Mouse (Mus musculus) lung, postnatal 4 days (tissue): ENCODE results near the gene Magi1.

Source experiments
- DNase-seq, 2 experiments: peaks; one replicate each; pipeline ENCODE4 v3.0.0; 2021

Magi1 gene

GRCm38 (mm10) chr6:94256982-94257830, 26.5 kb downstream of the Magi1 start:
- DNase-seq, result no peak

DNA sequence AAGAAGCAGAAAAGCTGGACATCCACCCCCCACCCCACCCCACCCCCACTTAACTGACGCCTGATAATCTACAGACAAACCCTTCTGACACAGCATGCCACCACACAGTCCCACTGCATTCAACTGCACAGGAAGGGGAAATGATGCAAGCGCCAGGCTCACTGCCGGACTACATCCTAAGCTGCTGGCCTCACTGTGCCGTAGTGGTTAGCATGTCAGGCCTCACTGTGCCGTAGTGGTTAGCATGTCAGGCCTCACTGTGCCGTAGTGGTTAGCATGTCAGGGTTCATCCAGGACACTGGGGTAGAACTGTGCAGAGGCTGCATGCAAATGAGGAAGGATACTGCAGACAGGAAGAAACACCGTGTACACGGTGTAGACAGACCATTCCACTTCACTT, 29.8 kb downstream of the Magi1 start:
- peak; percentile 34 to 36 for DNase-seq

DNA sequence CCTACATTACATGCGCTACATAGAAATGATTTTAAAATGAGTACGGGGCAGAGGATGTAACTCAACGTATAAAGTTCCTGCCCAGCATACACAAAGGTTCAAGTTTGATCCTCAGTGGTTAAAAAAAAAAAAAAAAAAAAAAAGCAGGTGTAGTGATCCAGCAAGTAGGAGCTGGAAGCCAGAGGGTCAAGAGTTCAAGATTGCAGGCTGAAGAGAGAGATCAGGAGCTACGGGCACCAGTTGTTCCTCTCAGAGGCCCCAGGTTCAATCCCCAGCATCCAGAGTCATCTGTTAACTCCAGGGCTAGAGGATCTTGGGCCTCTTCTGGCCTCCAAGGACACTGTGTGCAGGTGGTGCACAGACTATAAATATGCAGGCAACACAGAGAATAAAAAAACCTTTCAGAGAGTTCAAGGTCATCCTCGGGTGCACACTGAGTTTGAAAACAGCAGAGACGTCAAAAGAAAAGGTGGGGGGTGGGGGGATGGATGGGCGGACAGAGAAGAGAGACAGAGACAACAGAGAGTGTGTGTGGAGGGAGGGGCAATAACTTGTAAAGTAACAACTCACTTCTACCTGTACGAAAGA, 32.3 kb downstream of the Magi1 start:
- no peak for DNase-seq

DNA sequence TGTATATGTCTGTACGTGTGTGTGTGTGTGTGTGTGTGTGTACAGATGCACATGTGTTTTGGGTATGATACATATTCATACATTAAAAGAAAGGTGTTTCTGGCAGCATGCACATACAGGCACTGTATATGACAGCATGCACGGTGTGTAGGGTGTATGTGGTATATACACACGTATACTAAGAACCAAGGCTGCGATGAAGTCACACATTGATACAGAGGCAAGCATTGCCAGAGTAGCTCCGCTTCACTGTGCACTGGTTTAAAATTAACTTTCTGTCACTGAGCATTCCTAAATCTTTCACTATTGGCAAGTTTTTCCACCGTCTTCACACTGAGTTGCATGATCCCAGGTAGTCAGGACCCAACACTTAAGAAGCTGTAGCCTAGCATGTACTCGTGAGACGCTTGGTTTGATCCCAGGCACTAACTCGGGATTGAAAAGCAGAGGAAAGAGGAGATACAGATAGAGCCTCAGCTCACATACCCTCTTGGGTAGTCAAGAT, 34.4 kb downstream of the Magi1 start:
- no peak for DNase-seq

DNA sequence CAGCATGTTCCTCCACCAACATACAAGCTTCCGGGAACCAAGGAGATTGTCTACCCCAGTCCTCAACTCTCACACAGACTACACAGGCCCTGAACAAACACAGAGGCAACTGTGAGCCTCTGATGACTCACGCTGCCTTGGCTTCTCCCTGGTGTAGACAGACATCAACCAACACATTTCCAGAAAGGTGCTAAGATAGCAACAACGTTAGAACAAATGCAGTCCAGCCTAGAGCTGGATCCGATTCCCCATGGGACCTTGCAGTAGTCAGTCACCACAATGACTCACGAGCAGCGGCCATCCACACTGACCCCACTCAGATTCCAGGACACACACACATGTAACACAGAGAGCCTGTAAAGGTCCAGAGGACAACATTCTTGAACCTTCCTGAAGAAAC, 42.5 kb downstream of the Magi1 start:
- no peak for DNase-seq

DNA sequence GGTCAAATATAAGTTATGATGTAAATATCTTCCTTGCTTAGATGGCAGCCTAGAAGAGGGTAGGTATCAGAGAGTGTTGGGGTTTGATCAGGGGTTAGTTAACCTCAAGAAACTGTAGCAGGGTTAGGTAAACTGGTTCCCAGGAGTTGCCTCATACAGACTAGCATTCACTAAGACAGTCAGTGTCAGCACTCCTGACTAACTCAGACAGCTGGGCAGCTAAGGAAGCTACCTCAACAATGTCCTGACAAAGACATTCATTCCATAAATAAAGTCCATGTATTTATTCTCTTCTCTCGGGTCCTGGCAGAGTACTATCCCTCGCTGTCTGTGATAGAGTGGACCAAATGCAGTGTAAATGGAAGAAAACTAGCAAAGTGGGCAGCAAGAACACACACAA, 45.1 kb downstream of the Magi1 start:
- no peak for DNase-seq

GRCm38 (mm10) chr6:94236899-94237298, 46.8 kb downstream of the Magi1 start:
- DNase-seq, result no peak

DNA sequence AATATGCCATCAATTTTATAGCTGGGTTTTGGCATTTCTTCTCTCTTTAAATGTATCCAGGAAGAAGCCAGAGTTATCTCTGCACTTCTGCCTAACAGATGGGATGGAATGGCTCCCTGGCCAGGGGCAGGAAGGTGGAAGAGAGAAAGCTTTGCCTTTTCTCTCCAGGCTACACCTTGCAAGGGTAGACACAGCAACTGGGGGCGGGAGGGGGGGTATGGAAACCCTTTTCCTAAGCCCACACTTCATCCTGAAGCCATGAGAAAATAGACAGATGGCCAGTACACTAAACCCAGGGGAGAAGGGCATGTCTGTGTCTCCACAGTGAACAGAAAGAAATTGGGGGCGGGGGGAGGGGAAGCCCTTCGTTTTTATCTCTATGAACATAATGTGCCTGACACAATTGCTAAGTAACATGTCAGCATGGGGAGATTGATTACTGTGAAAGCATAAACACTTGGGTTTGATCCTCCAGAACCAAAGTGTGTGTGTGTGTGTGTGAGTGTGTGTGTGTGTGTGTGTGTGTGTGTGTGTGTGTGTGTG, 51.4 kb downstream of the Magi1 start:
- DNase-seq, result no peak

GRCm38 (mm10) chr6:94231831-94232230, 51.9 kb downstream of the Magi1 start:
- no peak for DNase-seq

DNA sequence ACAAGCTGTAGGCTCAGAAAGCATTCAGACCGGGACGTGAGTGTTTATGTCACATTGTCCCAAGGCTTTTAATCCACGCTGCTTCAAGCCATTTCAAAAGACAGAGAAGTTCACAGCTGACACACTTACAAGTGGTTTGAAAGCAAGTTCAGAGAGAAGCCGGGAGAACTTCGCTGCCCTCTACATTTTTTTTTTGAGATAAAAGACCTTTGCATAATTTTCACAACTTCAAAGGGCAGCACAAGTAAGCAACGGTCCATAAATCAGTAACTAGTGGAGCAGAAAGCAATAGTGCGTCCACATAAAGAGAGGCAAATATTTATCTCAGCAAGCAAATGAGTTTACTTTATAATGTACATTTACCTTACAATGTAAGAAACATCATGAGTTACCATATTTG, 52.4 kb downstream of the Magi1 start:
- DNase-seq, result no peak

GRCm38 (mm10) chr6:94230918-94231317, 52.8 kb downstream of the Magi1 start:
- DNase-seq, result peak in 1 of 2 experiments; percentile 16

DNA sequence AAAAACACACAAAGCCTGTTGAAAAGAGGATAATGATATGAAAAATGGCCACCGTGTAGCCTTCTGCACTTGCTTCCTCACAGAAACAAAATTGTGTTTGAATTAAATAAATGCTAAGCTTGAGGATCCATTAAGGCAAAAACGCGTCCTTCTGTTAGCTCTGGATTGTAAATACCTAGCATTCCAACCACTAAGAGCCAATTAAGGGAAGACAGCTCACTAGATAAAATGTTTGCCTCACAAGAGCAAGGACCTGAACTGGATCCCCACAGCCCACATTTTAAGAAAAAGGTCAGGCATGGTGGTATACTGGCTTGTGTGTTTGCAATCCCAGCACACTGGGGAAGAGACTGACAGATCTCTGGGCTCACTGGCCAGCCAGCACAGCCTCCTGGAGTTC, 53.6 kb downstream of the Magi1 start:
- DNase-seq, result no peak

- DNase-seq, result no peak
Observed at GRCm38 (mm10) chr6:94226262-94226661, 57.5 kb downstream of the Magi1 start.

DNA sequence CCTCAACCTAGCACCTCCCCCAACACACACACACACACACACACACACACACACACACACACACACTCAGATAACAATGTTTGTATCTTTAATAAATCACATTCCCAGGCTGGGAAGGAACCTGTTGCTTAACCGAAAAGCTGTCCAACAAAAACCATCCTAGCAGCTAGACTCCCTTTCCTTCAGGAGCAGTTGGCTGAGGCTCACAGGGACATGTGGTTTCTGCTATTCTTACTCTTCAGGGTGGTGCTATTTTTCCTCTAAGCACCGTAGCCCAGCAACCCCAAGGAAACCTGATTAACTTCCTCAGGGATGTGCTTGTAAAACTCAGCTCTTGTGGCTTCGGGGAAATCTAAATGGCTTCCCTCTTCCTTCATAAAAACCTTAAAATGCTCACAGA, 57.9 kb downstream of the Magi1 start:
- DNase-seq, result no peak

GRCm38 (mm10) chr6:94225091-94225490, 58.6 kb downstream of the Magi1 start:
- no peak for DNase-seq

GRCm38 (mm10) chr6:94222253-94222652, 61.5 kb downstream of the Magi1 start:
- DNase-seq, result no peak

DNA sequence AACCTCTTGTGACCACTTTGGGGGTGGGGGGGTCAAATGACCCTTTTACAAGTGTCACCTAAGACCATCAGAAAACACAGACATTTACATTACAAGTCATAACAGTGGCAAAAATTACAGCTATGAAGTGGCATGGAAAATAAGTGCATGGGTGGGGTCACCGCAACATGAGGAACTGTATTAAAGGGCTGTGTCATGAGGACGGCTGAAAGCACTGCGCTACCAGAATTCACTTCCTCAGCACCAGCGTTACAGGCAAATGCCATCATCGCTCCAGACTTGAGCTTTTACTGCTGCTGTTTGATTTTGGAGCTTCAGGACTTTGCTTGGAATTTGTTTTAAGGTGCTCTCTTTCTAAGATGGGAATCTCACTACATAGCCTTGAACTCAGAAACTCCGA, 62.0 kb downstream of the Magi1 start:
- DNase-seq, result no peak

DNA sequence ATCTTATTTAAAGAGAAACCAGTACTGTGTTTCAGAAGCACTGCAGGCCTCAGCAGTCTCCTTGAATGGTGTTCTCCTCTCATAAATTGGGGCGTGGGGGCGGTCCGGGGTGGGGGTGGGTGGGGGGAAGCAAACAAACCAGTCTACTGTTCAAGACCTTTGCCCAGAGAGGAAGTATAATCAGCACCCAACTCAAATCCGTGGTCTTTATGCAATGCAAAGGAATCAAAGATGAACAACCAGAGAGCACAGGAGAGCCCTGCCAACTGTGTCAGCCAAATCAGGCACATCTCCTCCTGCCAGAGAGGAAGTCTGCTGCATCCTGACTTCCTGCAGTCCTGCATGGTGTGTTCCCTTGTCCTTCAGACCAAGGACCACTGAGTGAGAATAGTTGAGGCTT, 65.6 kb downstream of the Magi1 start:
- DNase-seq, result peak; percentile 17 to 55

- no peak for DNase-seq
Observed at GRCm38 (mm10) chr6:94215834-94216233, 67.9 kb downstream of the Magi1 start.

- peak in 1 of 2 experiments; percentile 35 for DNase-seq
Observed at GRCm38 (mm10) chr6:94214895-94215538, 68.7 kb downstream of the Magi1 start.

GRCm38 (mm10) chr6:94205926-94206325, 77.8 kb downstream of the Magi1 start:
- DNase-seq, result no peak

- DNase-seq, result peak; percentile 44 to 74
Observed at GRCm38 (mm10) chr6:94203642-94204145, 80.0 kb downstream of the Magi1 start.

DNA sequence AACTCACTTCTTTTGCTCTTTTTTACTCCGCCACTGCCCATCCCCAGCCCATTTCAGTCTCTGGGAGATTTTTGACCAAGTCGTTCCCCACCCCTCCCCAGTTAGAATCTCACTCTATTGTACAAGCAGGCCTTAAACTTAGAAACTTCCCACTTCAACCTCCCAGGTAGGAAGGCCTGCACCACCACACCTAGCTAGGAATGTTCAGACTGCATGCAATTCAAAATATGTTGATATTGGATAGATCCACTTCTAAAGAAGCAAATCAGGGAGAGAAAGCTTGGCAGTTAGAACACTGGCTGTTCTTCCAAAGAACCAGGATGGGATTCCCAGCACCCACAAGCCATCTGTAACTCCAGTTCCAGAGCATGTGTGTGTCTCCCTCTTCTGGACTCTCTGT, 81.8 kb downstream of the Magi1 start:
- DNase-seq, result no peak
